Mouse (Mus musculus) liver, embryonic 14.5 days (tissue): ENCODE measurements at regions not wholly inside any gene's neighbourhood (a gene's known extent, or its start where the extent isn't known, plus 50 kb on each side); places are given as distances from the start of the nearest gene placed in this dataset.
A peak's percentile ranks its signal among the peaks of the same experiment; 100 is the strongest.

Experiments
- ATAC-seq: fragments of 200-750 bp; cut with Nextera tagmentation; 2 replicates; pipeline ENCODE4 v1.8.0; 2017; ENCODE audit warnings: moderate number of reproducible peaks, mild to moderate bottlenecking, moderate library complexity; ENCODE audit not compliant: insufficient read depth
- DNase-seq, 3 experiments: peaks; one replicate each; pipeline ENCODE4 v3.0.0-alpha.2; 2012 to 2013; ENCODE audit warnings: low read depth in 3 of 3, low spot score in 3 of 3
- H3K27ac ChIP-seq: fragments of 300-500 bp; sonication (generic); 2 replicates; pipeline ENCODE4 v1.5.1; 2014; ENCODE audit warnings: moderate library complexity, mild to moderate bottlenecking, control low read depth, inconsistent platforms
- H3K27me3 ChIP-seq: fragments of 300-500 bp; sonication (generic); 2 replicates; pipeline ENCODE4 v1.6.1; 2014; ENCODE audit warnings: mild to moderate bottlenecking, low read length, moderate library complexity; ENCODE audit not compliant: control insufficient read depth, insufficient read depth
- H3K36me3 ChIP-seq: fragments of 300-500 bp; sonication (generic); replicated peaks from 2 replicates; pipeline ENCODE4 v1.6.1; 2014; ENCODE audit warnings: low read depth; ENCODE audit not compliant: control insufficient read depth, insufficient read depth
- H3K4me1 ChIP-seq, 2 experiments: fragments of 200-500 bp in 1 of 2; fragments of 300-500 bp in 1 of 2; sonication (generic) in 1 of 2; replicated peaks; 2 replicates each; pipeline ENCODE4 v1.6.1; 2012 to 2014; ENCODE audit warnings: antibody characterized with exemption in 1 of 2, inconsistent platforms in 1 of 2, low read length in 1 of 2; ENCODE audit not compliant: control insufficient read depth in 2 of 2, insufficient read depth in 2 of 2
- H3K4me2 ChIP-seq: fragments of 300-500 bp; sonication (generic); 2 replicates; pipeline ENCODE4 v1.6.1; 2014; ENCODE audit warnings: low read depth, mild to moderate bottlenecking, control low read depth, moderate library complexity
- H3K4me3 ChIP-seq, 2 experiments: fragments of 200-500 bp in 1 of 2; fragments of 300-500 bp in 1 of 2; sonication (generic) in 1 of 2; 2 replicates each; pipeline ENCODE4 v1.5.1; 2012 to 2014; ENCODE audit warnings: low read depth in 2 of 2, low read length in 2 of 2, mild to moderate bottlenecking in 2 of 2, control low read depth in 1 of 2, inconsistent platforms in 1 of 2, moderate library complexity in 1 of 2; ENCODE audit not compliant: insufficient read depth in 1 of 2
- H3K9ac ChIP-seq: fragments of 300-500 bp; sonication (generic); replicated peaks from 2 replicates; pipeline ENCODE4 v1.6.1; 2014; ENCODE audit warnings: mild to moderate bottlenecking, control low read depth, moderate library complexity
- H3K9me3 ChIP-seq: fragments of 300-500 bp; sonication (generic); 2 replicates; pipeline ENCODE4 v1.6.1; 2016; ENCODE audit warnings: low read length, mixed read lengths; ENCODE audit not compliant: control insufficient read depth
- CTCF ChIP-seq: IDR thresholded peaks from 2 replicates; pipeline ENCODE4 v1.5.1; 2016; ENCODE audit warnings: antibody characterized with exemption, low read depth, control low read depth
- EP300 ChIP-seq: IDR thresholded peaks from 2 replicates; pipeline ENCODE4 v1.6.1; 2016; ENCODE audit warnings: antibody characterized with exemption, low read depth
- WGBS: fragments of 180-500 bp; shearing (Covaris S2); extraction: QIAGEN DNeasy Blood & Tissue Kit; methylation state at CpG from one replicate; pipeline ENCODE4 v1.1.7; 2014; ENCODE audit not compliant: insufficient replicate concordance; 5-methylcytosine and 5-hydroxymethylcytosine counted together

DNA sequence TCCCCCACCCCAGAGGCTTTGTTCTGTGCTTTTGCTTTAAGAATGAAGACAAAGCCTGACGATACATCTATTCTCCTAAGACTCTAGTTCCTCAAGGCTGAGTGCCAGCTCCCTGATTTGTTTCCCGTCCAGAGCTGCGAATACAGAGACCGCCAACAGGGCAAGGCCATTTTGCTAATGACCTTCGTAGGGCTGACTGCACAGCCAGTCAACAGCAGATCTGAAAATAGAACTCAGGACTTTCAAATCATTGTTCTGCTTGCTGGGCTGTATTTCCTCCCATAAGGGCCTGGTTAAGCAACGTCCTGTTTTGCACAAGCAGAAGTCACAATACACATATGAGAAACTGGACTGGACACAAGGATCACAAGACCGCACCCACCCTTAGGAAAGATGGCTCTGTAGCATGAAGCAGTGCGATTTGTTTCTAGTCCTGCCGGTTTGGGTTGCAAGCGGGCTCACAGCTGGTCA lies 196.4 kb downstream of the Gm5426 start:
- no peaks in the 10 kb centered on the region for H3K36me3 ChIP-seq
- no peaks in the 10 kb centered on the region for H3K9me3 ChIP-seq
- no peak overlapping the region for H3K9ac ChIP-seq
- 46% methylated on average over 10 of the region's 10 CpGs for WGBS
- no peak overlapping the region for H3K27ac ChIP-seq
- ATAC-seq: peak; percentile 41; the same call in 1 of the 2 replicates
- no peaks in the 10 kb centered on the region for H3K27me3 ChIP-seq
- H3K4me1 ChIP-seq: no peaks in the 10 kb centered on the region
- no peak overlapping the region for H3K4me2 ChIP-seq
- DNase-seq: no peak
- H3K4me3 ChIP-seq: no peak overlapping the region
- TF ChIP-seq EP300 (no peak), CTCF (no peak)

DNA sequence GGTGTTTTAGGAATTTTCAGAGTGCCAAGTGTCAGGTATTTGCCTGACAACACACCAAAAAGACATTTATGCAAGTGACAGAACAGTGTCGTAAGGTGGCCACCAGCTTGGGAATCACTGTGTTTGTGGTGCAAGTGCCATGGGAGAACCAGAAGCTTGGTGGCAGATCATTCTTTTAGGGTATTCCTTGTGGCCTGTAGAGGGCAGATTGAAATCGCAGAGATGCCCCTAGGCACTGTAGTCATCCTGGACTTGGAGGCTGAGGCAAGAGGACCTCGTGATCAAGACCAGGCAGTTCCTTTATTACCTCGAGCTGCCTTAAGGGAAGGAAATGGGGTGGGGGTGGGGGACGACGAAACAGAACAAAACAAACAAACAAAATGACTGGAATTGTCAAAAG lies 196.8 kb downstream of the Gm5426 start:
- Histone ChIP-seq H3K36me3 (no peaks in the 10 kb centered on the region), H3K4me2 (no peak overlapping the region), H3K27me3 (no peaks in the 10 kb centered on the region), H3K4me1 (no peaks in the 10 kb centered on the region), H3K9ac (no peak overlapping the region), H3K4me3 (no peak overlapping the region), H3K27ac (no peak overlapping the region), H3K9me3 (no peaks in the 10 kb centered on the region)
- 21% methylated on average over 6 of the region's 6 CpGs for WGBS
- DNase-seq (no peak), ATAC-seq (peak; percentile 53; the same call in 1 of the 2 replicates)
- TF ChIP-seq EP300 (no peak), CTCF (peak; percentile 25; the same call in 1 of the 2 replicates)

GRCm38 (mm10) chr10:96336271-96336670 lies 199.9 kb downstream of the Gm5426 start:
- no peak overlapping the region for H3K4me2 ChIP-seq

DNA sequence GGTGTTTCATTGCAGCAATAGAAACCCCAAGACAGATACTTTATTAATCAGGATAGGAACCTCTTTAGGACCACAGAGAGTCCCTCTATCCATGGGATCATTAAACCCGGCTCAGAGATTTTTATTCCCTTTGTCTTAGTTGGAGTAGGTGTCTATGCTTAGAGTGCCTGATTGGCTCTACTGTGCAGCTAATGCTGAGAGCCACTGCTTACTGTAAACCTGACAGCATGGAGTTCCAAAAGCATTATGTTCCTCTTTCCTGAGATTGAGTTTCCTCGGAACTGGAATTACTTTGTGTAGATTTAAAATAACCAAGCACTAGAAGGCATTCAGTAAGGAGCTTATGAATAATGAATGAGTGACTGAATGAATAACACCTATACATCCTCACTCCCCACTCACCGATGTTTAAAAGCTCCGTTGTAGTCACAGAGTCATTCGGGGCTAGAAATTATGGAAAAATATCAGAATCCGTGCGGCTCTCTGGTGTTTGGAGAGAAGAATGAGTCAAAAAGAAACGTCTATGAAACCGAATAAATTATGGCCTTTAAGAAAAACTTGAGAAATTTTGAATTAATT lies 200.8 kb downstream of the Gm5426 start:
- 72% methylated on average over 9 of the region's 9 CpGs for WGBS
- ATAC-seq: no peak
- TF ChIP-seq CTCF (no peak), EP300 (no peak)
- Histone ChIP-seq H3K4me3 (no peak overlapping the region), H3K9ac (no peak overlapping the region), H3K27ac (no peak overlapping the region), H3K4me1 (no peaks in the 10 kb centered on the region), H3K27me3 (no peaks in the 10 kb centered on the region), H3K36me3 (no peaks in the 10 kb centered on the region), H3K4me2 (no peak overlapping the region), H3K9me3 (no peaks in the 10 kb centered on the region)
- DNase-seq: no peak

More at GRCm38 (mm10) chr10:96336271-96336670, 199.9 kb downstream of the Gm5426 start:
- no peaks in the 10 kb centered on the region for H3K9me3 ChIP-seq
- no peaks in the 10 kb centered on the region for H3K4me1 ChIP-seq
- no peaks in the 10 kb centered on the region for H3K27me3 ChIP-seq
- no peak overlapping the region for H3K9ac ChIP-seq
- no peak overlapping the region for H3K4me3 ChIP-seq
- no peaks in the 10 kb centered on the region for H3K36me3 ChIP-seq
- 59% methylated on average over 3 of the region's 3 CpGs for WGBS
- ATAC-seq (no peak), DNase-seq (no peak)
- no peak overlapping the region for H3K27ac ChIP-seq
- no peak for TF ChIP-seq CTCF
- no peak for TF ChIP-seq EP300

GRCm38 (mm10) chr10:96337797-96338608 lies 201.6 kb downstream of the Gm5426 start:
- H3K27me3 ChIP-seq: no peaks in the 10 kb centered on the region
- H3K36me3 ChIP-seq: no peaks in the 10 kb centered on the region
- 54% methylated on average over 7 of the region's 7 CpGs for WGBS
- no peak overlapping the region for H3K27ac ChIP-seq
- H3K9ac ChIP-seq: no peak overlapping the region
- H3K4me1 ChIP-seq: no peaks in the 10 kb centered on the region
- H3K4me3 ChIP-seq: no peak overlapping the region
- no peak for TF ChIP-seq CTCF
- no peak for TF ChIP-seq EP300
- H3K4me2 ChIP-seq: no peak overlapping the region
- no peaks in the 10 kb centered on the region for H3K9me3 ChIP-seq
- no peak for ATAC-seq
- no peak for DNase-seq
